Mouse (Mus musculus) stomach, postnatal 0 days (tissue): ENCODE results near the gene Unkl.

ENCODE experiments used
- CTCF ChIP-seq: IDR thresholded peaks from 2 replicates; pipeline ENCODE4 v1.5.1; 2016; ENCODE audit warnings: antibody characterized with exemption, low read depth, mild to moderate bottlenecking, moderate library complexity
- EP300 ChIP-seq: optimal IDR thresholded peaks from 2 replicates; pipeline ENCODE3; 2016; ENCODE audit warnings: antibody characterized with exemption

DNA sequence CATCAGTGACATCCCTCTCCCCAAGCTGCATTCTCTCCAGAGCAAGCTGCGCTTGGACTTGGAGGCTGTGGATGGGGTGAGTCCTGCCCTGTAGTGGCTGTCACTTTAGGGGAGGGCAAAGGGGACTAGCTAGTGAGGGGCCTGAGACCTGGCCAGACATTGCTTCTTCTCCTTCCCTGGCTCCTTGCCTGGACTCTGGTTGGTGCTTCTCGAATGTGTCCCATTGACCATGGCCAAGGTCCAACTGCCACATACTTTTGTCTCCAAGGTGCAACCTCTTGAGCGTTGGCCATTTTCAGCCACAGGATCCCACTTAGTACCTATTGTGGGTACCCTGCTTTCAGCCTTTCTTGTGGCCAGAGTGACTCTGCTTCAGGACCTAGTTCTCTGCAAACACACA lies 42.5 kb downstream of the Unkl start:
- TF ChIP-seq EP300: no peak
- TF ChIP-seq CTCF: no peak
